Mouse (Mus musculus) cerebellum, adult 11 months (tissue): ENCODE measurements around the gene Fnbp1l.

Experiments used
- DNase-seq: peaks from one replicate; pipeline ENCODE4 v3.0.0; 2022

The Fnbp1l gene

DNA sequence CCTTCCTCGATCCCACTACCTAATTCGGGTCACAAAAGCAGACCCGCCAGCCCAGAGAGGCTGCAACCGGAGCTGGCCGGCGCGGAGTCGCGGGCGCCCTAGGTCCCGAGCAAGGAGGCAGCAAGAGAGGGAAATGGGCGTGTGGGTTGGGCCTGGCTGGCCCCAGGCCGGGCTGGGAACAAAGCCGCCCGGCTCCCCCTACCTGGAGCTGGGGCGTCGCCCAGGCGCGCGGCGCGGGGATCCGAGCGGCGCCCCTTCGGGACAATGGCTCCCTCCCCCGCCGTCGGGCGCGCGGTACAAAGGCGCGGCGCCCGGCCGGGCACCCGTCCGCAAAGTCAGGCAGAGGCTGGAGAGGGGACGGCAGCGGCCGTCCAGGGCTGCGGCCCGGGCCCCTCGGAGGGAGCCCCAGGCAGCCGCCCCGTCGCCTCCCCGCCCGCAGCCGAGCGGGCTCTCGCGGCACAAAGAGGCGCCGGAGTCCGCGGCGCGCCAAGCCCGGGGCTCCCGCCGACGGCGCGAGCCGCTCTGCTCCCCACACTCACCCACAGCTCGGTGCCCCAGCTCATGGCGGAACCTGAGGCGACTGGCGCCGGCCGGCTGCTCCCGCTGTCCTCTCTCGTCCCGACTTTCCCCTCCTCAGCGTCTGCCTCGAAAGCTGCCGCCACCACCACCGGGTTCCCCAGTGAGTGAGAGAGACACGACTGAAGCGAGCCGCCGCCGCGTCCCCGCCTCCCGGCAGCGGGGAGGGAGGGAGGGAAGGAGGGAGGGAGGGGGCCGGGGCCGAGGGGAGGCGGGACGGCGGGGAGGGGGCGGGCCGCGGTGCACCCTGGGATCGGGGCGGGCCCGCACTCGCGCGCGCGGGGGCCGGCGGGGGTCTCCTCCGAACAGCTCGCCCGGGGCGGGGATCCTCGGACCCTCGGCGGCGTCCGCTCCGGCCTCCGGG is at the start of gene Fnbp1l:
Fnbp1l (minus strand) TSS at position 725 of the 940 bp plus-strand sequence.
- DNase-seq: no peak

DNA sequence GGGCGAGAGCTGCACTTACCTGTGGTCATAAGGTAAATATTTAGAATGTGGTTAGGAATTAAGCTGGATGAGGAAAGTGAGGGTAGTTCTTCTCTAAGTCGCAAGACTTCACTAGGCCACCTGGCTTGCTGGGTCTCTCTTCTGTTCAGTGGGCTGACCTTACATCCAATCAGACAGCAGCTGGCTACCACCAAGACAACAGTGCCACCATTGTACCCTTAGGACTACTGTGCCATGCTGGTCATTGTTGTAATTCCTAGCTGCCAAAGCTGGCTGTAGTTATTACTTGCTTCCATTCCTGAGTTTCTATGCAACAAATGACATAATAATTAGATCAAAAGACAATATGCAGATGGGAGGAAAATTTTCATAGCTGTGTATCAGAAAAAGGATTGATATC is 41.3 kb upstream of the Fnbp1l start:
- DNase-seq: no peak

GRCm38 (mm10) chr3:122659261-122659917 is 39.9 kb upstream of the Fnbp1l start:
- DNase-seq: no peak

GRCm38 (mm10) chr3:122647195-122647837 is 27.8 kb upstream of the Fnbp1l start:
- no peak for DNase-seq

- DNase-seq: no peak
These were observed 20.8 kb upstream of the Fnbp1l start for GRCm38 (mm10) chr3:122640286-122640685.

GRCm38 (mm10) chr3:122639197-122639475 is 19.6 kb upstream of the Fnbp1l start:
- no peak for DNase-seq

DNA sequence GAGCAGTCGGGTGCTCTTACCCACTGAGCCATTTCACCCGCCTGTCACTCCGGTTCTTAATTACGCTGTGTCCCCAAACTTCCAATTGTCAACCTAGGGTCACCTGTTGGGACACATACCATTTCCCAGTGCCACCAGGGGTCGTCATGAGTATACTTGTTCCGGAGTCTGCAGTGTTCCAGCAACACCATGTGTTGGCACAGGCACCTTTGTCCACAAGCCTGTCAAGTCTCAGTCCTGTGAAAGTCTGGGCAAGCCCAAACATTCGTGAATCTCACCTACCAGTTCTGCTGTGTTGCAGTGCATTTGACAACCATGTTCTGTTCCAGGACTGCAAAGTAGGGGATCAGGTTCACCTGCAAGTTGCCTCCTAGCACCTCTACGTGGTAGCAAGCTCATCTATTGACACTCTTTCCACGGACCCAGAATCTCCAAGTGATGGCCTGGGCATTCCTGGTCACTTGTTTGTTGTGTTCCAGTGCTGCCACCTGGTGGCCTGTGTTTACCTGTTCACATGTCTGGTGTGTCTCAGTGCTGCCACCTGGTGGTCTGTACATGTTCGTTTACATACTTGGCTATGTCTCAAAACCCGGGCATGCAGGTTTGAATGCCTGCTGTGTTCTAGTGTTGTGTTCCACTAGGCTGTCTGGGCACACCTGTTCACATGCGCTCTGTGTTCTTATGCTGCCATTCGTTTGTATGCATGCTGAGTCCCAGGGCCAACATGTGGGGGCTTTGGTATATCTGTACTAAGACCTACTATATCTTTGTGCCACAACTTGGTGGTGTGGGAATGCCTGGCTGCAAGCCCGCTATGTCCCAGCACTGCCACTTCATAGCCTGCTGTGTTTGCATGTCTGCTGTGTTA is 19.0 kb upstream of the Fnbp1l start:
- peak; percentile 91 for DNase-seq

DNA sequence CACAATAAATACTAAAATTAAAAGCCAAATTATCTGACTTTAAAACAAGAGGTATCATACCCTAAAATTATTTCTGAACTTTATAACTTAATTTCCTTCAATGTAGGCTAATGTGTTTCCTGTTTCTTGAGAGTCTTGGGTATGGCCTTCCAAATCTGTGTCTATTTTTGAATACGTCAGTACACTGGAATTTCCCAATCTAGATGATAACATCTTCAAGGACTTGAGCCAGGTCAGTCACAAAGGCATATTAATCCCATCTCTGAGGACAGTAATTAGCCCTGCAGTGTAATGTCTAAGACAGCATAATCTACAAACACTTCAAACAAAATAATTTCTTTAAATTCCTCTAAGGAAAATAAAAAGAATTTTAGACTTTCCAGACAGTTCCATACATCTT is 17.8 kb upstream of the Fnbp1l start:
- DNase-seq: no peak

- DNase-seq: no peak
These were observed 15.7 kb upstream of the Fnbp1l start for GRCm38 (mm10) chr3:122635246-122635645.

GRCm38 (mm10) chr3:122629580-122629979 is 10.1 kb upstream of the Fnbp1l start:
- no peak for DNase-seq

DNA sequence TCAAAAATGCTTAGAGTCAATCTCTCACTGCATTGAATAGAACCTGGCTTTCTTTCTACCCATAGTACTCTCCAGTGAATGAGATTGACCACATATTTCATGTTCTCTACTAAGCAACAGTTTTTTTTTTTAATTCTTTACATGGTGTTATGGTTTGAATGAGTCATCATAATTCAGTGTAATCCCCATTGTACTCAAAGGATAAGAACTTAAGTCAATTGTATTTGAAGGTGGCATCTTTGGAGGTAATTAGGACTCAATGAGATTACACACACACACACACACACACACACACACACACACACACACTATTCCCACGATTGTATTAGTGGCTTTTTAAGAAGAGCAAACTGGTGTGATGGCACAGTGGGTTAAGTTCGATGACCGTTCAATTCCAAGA is 9.4 kb upstream of the Fnbp1l start:
- no peak for DNase-seq

DNA sequence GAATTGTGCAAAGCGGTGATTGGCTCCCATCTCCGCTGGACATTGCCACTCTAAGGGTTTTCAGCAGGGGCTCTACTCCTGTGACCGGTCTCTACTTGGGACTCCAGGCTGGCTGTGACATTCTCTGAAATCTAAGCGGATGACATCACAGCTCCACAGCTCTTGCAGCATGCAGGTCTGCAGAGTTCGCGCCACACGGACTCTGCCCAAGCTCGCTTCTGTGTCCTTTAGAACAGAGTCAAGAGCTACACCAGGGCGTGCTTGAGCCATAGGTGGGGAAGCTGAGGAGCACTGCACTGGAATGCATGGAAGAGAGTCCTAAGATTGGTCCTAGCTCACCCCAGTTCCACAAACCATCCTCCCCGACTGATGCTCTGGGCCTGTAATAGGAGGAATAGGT is 9.0 kb upstream of the Fnbp1l start:
- DNase-seq: no peak

- DNase-seq: no peak
These were observed 8.3 kb upstream of the Fnbp1l start for GRCm38 (mm10) chr3:122627846-122628245.

DNA sequence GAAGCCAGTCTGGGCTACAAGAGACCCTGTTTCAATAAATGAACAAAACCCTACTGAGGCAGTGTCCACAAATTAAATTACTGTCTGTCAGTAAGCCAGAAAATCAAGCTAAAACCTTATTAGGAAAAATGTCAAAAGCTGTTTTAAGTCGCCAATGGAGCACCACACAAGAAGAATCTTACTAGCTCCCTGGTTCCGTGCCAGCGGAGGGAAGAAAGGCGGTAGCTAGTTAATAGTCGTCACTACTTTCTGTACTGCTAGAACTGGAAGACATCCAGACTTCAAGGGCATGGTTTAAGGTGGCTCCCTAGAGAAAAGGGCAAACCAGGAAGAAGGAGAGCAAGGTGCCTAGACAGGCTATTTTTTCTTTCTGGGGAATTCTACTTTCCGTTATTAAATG is 5.1 kb upstream of the Fnbp1l start:
- DNase-seq: no peak

DNA sequence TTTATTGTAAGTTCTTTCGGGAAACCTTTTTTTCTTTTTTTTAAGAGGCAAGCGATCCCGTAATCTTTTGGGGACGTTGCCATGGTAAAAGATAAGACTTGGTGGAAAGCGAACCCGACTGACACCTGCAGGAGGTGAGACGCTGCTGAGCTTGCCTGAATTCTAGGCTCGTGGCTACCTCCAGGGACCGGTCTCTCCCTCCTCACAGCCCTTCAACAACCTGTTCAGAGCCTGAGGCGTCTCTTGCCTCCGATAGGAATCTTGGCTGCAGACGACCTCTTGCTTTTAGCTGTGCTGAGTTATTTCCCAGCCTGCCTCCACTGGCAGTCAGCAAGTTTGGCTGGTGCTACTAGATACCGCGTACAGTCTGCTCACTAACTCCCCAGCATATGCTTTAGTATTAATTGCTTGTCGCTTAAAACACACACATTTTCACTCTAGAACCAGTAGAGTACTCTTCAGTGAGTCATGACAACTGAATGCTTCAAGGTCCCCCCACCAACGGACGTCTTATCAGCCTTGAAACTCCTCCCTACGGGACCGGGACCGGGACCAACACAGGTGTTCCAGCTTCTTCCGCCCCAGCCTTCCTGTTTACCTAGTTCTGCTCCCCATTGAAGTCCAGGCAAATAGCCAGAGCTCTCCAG is 893 bp upstream of the Fnbp1l start:
- no peak for DNase-seq

- no peak for DNase-seq
These were observed 393 bp upstream of the Fnbp1l start for GRCm38 (mm10) chr3:122619931-122620284.

GRCm38 (mm10) chr3:122618402-122618801 is 1.1 kb downstream of the Fnbp1l start:
- no peak for DNase-seq

DNA sequence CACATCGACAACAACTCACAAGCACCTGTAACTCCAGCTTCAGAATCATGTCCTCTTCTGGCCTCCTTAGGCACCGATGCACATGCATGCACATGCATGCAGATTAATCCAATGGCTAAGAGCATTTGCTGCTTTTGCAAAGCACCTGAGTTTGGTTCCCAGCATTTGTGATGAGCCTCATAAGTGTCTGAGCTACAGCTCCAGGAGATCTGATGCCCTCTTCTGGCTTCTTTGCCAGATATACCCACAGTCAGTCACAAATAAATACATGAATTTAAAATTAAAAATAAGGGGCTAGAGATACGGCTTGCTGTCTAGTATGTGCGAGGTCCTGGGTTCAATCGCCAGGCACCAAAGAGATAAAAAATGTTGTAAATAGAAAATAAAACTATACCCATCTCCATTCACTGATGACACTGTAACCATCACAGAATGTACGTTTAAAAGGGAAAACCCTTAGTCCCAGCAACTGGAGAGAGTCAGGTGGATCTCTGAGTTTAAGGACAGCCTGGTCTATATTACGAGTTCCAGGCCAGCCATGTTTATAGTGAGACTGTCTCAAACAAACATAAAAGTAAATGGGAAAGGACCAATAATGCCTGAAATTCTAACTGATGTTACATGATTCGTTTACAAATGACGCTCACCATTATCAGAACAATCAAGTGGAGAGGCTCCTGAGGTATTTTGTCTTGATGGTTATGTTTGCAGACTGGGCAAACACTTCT is 1.7 kb downstream of the Fnbp1l start:
- DNase-seq: no peak

DNA sequence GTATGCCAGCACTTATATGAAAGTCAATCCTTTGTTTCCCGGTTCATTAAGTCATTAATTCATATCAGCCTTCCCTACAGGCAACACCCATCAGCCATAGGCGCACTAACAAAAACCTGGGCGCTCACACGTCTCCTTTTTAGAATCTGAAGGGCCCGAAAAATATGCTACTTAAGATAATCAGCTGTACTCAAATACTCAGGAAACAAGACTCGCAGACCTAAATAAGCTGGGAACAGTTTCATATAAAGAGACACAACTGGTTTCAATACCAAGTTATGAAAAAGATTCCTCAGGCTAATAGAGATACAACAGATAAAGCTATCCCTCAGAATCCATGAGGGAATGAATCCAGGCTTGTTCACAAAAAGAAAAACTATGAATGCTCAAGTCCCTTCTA is 7.0 kb downstream of the Fnbp1l start:
- no peak for DNase-seq

GRCm38 (mm10) chr3:122611761-122612160 is 7.8 kb downstream of the Fnbp1l start:
- DNase-seq: no peak

- no peak for DNase-seq
These were observed 13.3 kb downstream of the Fnbp1l start for GRCm38 (mm10) chr3:122606105-122606801.
